Mouse (Mus musculus) megakaryocyte progenitor cell, adult 5-6 weeks (primary cell): ENCODE measurements around the gene Wnt9a. TPM values are rescaled to one million over a fixed set of nuclear protein-coding genes. Genes with fewer than 3 reads are reported as not detected.
"Not testable (repeated sequence)": the region's sequence is repeated elsewhere in the genome, so short reads cannot be mapped to it uniquely, and the experiment has no call there.

ENCODE experiments used
- ATAC-seq: replicated peaks from 2 replicates; pipeline ENCODE4 v1.8.0; 2016; ENCODE audit warnings: mild to moderate bottlenecking, moderate TSS enrichment, inconsistent platforms; ENCODE audit not compliant: poor library complexity
- total RNA-seq, 2 experiments: library from RNA; stranded (forward) in 1 of 2; stranded (reverse) in 1 of 2; fragments of 157-497, 149-512 nt in 1 of 2; fragments of 200-1000 nt in 1 of 2; gene quantifications; 2 replicates each; pipeline versions ENCODE4 v1.2.3 to v1.2.4; 2015 to 2017

Wnt9a gene
- total RNA-seq, 2 experiments from 2014 or later: not detected

DNA sequence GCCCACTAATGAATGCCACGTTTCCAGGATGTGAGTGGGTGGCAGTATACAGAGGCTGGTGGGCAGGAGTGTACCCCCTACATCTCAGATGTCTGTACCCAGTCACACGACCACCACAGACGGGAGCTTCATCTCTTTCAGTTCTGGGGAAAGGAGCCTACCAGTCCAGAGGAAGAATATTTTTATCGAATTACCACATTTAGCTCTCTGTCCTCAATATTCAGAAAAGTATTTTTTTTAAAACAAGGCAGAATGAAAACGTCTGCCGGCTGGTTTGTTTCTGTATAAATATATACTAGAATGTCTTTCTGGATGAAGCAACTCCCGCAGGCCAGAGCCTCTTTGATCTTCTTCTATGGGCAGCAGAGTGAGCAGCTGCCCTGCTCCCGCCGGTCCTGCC is 26.2 kb downstream of the Wnt9a start:
- no peak for ATAC-seq

DNA sequence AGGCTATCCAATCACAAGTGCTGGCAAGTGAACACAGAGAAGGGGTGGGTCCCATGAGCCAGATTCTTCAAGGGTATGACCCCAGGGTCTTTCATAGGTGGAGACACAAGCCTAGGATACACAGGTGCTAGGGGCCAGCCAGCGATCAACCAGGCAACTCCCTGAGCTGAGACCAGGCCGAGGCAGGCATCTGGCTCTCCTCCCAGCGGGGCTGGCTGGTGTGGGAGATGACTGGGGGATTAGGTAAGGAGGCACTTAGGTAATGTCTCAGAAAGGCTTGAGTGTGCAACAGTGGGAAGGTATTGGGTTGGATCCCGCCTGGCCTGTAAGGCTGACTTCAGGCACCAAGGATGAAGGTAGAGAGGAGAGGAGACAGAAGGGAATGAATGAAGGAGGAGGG is 28.4 kb downstream of the Wnt9a start:
- no peak for ATAC-seq

GRCm38 (mm10) chr11:59335942-59336341 is 29.2 kb downstream of the Wnt9a start:
- no peak for ATAC-seq

GRCm38 (mm10) chr11:59336381-59336780 is 29.7 kb downstream of the Wnt9a start:
- no peak for ATAC-seq

DNA sequence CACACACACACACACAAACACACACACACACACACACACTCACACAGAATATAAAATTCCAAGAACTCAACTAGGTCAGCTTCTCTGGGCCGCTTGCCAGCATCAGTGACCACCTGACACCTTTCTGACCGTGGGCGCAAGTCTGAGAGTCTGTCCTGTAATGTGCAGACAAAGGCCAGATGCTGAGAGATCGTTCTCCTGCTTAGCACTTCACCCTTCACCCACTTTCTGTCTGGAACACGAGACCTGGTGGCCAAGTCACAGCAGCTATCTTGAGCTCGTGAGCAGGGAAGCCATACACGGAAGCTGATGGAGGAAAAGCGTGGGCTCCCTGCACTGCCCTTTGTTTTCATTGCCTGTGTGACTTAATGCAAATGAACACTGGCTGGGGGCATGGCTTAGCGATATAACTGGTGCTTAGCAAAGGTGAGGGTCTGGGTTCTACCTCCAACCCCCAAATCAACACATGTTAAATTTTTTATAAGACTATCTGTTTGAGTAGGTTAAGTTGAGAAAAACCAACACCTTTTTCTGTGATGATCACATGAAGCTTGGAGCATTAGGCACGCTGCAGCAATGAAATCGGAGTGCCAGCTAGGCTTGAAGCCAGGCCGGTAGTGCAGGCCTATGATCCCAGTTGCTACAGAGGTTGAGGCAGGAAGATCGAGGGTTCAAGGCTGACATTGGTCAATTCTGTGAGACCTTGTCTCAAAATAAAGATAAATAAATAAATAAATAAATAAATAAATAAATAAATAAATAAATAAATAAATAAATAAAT is 31.4 kb downstream of the Wnt9a start:
- no peak for ATAC-seq

DNA sequence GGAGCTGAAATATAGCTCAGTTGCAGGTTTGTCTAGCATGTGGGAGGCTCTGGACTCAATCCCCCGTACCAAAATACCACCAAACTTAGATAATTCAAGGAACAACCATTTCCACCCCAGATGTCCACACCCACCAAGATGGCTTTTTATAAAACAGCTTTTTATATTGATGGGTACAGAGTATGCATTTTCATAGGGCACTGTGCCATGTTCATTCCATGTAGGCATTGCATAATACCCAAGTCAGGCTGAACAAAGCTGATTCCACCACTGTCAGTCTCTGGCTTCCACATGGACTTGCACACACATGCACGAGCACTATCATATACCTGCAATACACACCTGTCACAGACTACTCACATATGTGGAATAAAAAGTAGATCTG is 32.0 kb downstream of the Wnt9a start:
- no peak for ATAC-seq

DNA sequence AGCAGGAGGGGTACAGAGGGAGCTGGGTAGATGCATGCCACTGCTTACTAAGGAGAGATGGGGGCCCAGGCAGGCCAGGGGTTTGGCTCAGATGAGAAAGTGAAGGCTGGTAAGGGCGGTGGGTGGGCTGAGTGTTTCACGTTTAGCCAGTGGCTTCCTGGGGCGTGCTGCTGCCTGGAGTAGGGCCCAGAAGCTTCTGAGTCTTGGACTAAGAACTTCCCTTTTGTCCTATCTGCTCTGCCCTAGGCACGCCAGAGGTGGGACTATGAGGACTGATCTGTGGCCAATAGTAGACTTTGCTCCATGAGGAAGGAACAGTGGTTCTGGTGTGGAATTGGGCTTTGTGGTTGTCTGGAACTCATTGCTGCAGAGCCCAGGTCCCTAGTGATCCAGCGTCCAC is 36.2 kb downstream of the Wnt9a start:
- peak; percentile 39; the same call in 1 of the 2 replicates for ATAC-seq

DNA sequence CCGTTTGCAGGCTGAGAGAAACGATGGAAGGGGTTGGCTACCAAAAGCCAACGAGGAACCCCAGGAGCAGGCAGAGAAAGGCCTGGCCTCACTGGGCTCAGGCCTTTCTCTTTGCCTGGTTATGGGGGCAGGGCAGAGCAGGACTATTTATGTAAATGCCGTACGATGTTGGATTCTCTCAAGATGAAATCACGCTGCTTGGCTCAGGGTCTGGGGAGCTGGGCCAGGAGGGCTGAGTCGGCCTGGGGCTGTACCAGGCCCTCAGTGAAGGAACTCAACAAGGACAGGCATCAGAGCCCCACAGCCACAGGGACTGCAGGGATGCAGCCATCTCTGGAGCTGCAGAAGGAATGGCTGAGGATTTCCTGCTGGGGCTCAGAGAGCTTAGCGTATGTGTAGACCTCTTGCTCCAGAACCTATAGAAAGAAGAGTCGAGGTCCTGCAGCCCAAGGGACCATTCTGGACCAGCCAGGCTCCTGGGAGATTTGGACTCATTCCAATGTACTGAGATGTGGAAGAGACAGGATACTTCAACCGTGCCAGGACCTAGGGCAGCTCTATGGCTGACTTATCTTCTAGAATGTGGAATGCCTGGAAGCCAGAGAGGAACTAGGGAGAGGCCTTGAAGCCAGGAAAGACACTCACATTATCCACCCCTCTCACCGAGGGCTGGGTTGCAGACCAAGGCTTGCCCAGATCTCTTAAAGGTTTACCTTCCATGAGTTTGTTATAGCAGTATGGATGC is 39.6 kb downstream of the Wnt9a start:
- no peak for ATAC-seq

GRCm38 (mm10) chr11:59350326-59350725 is 43.6 kb downstream of the Wnt9a start:
- no peak for ATAC-seq

- ATAC-seq: no peak
Observed at GRCm38 (mm10) chr11:59354793-59355192, 48.1 kb downstream of the Wnt9a start.

DNA sequence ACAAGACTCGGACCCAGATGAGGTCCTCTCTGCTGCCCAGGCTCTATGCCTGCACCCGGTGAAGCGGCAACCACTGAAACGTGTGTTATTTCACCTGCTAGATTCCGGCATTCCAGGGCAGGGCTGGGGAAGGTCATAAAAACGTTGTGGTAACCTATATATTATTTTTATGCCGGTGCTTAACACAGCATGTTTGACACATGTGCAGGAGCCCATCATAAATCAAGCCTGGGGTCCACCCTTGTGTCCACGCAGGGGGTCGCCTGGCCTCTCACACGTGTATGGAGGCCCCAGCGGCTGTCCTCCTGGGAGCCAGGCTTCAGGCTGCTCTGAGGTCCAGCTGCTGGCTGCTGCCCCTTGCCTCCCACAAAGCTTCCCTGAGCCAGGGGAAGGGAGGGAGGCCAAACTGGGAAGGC is 50.2 kb downstream of the Wnt9a start:
- no peak for ATAC-seq

GRCm38 (mm10) chr11:59361291-59361690 is 54.6 kb downstream of the Wnt9a start:
- ATAC-seq: peak; percentile 31; the same call in 1 of the 2 replicates

DNA sequence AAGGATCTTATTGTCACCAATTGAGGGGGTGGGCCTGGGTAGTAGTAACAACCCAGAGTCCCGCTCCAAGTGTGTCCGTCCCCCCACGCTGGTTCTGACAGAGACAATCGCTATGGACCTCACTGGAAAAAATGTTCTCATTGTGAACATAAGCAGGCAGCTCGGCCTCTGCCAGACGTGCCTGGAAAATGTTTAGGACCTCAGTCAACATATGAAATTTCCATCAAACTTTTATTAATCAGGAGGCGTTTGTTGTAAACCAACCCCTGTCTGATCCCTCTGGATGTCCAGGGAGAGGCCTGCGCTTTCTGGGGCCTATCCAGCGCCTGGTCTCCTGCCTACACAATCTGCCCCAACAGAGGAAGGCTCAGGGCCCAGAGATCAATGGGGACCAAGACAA is 57.3 kb downstream of the Wnt9a start:
- no peak for ATAC-seq

- ATAC-seq: no peak
Observed at GRCm38 (mm10) chr11:59364417-59364816, 57.7 kb downstream of the Wnt9a start.

DNA sequence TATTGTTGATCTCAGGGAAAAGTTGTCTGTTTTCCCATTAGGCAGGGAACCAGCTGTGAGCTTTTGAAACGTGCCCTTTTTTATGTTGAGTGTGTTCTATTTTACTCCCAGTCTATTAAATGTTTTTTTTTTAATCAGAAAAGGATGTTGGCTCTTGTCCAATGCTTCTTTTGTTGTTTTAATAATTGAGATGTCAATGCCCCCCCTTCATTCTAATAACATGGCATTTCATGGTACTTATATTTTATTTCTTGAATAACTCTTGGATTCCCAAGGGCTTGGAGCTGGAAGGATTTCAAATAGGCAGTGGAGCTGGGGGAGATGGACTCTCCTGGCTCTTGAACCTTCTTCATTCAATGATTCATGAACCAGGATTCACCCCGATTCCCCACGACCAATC is 59.3 kb downstream of the Wnt9a start:
- no peak for ATAC-seq

- ATAC-seq: no peak
Observed at GRCm38 (mm10) chr11:59366633-59367032, 59.9 kb downstream of the Wnt9a start.

- ATAC-seq: not testable (repeated sequence)
Observed at GRCm38 (mm10) chr11:59367955-59368354, 61.2 kb downstream of the Wnt9a start.

DNA sequence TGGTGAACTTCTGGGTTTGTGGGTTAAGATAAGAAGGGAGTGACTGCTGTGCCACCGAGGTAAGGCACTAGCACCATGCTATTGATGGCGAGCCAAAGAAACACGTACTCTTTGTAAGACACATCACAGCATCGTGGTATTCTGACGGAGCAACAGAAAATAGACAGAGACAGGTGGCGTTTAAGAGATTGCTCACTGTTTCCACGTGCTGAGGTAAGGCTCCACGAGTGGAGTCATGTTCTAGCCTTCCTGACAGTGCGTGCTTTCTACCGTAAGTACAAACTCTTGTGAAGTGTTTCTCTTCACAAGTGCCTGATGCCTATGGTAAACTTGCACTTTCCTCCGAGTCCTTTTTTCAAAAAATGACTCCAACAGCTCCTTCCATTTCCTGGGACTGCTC is 63.1 kb downstream of the Wnt9a start:
- ATAC-seq: 0 out of 2 replicates have a peak, but pooled peaks have one; percentile 20

- no peak for ATAC-seq
Observed at GRCm38 (mm10) chr11:59375475-59375874, 68.7 kb downstream of the Wnt9a start, which contains the start of gene Prss38. TSS of gene Prss38 (minus strand) at chr11:59375657.

GRCm38 (mm10) chr11:59377999-59378398 is 71.3 kb downstream of the Wnt9a start:
- no peak for ATAC-seq

DNA sequence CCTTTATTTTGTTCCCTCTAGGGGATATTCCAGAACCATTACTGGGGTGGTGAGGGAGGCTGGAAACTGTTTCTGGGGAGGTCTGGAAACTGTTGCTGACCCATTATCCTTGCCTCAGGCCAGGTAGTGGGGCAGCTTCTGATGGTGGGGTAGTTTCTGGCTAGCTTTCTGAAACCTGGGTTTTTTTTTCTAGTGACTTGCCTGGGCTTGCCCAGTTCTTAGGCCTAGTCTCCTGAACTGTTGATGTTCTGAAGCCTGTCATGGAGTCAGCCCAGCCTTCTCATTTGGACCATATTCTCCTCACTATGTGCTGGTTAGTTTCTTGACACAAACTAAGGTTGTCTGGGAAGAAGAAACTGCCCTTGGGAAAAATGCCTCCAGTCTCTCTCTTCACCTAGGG is 72.8 kb downstream of the Wnt9a start:
- no peak for ATAC-seq
